In the genomic region with DNA sequence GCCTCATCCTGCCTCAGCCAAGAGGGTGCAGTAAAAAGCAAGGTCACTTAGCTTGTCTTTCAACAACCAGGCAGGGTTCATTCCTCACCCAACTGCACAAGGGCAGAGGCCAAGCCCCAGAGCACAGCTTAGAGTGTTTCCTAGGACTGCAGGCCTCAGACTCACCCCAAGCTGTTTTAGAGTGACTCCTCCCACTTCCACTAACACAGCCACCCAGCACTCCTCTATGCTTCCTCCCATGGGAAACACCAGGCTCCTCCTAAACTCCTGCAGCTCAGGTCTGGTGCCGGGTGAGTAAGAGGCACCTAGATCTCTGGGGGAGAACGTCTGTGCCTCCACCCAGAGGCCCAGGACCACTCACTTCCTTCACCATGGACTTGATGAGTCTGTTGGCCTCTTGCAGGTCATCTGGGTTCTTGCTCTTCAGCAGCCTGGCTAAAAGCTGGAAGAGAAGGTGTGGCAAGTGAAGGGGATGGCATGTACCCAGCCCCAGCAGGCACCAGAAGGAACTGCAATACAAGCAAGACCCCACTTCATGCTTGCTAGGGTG, we compare ENCODE assay signal across 1 mouse cellular context.
TF ChIP-seq lines count a peak whose summit lies in the region.

No protein-coding gene starts in this region.

TF ChIP-seq in CH12.LX, 34 proteins besides CTCF, POLR2A, EP300 and RAD21:
- TF ChIP-seq NELFE (IDR thresholded peaks at IDR 0.05; ENCODE audit: low read depth, low read length) (no peak), MXI1 (IDR thresholded peaks at IDR 0.05; ENCODE audit: low read depth, low read length) (no peak), IRF4 (IDR thresholded peaks at IDR 0.05; ENCODE audit: low read depth, low read length) (no peak), MAZ (IDR thresholded peaks at IDR 0.05; ENCODE audit: low read depth, low read length) (no peak), JUND (conservative IDR thresholded peaks at IDR 0.05; ENCODE audit: low read depth, low read length) (no peak), RCOR1 (conservative IDR thresholded peaks at IDR 0.05; ENCODE audit: low read depth, low read length) (no peak), MEF2A (IDR thresholded peaks at IDR 0.05; ENCODE audit: borderline replicate concordance, low read depth, low read length) (no peak), MAX (IDR thresholded peaks at IDR 0.05; ENCODE audit: low read length) (no peak), POLR2AphosphoS2 (IDR thresholded peaks at IDR 0.05; ENCODE audit: low read depth, low read length) (no peak), ETS1 (conservative IDR thresholded peaks at IDR 0.05; ENCODE audit: low read depth, low read length) (no peak), KAT2A (IDR thresholded peaks at IDR 0.05; ENCODE audit: insufficient replicate concordance, low read length) (no peak), MAFK (IDR thresholded peaks at IDR 0.05; ENCODE audit: insufficient replicate concordance, low read length) (no peak), TCF12 (IDR thresholded peaks at IDR 0.05; ENCODE audit: low read depth, low read length) (no peak), ZC3H11A (IDR thresholded peaks at IDR 0.05; ENCODE audit: low read depth, low read length) (no peak), TBP (conservative IDR thresholded peaks at IDR 0.05; ENCODE audit: low read depth, low read length) (no peak), SMC3 (IDR thresholded peaks at IDR 0.05; ENCODE audit: low read depth, low read length) (no peak), USF2 (conservative IDR thresholded peaks at IDR 0.05; ENCODE audit: low read depth, low read length) (no peak)
